Mouse (Mus musculus) heart, postnatal 0 days (tissue): ENCODE measurements around the gene 4930452B06Rik. TPM values are rescaled to one million over a fixed set of nuclear protein-coding genes. Genes with fewer than 3 reads are reported as not detected.

Experiments
- ATAC-seq: fragments of 200-750 bp; cut with Nextera tagmentation; 2 replicates; pipeline ENCODE4 v1.8.0; 2017; ENCODE audit warnings: low read depth, moderate number of reproducible peaks, moderate library complexity; ENCODE audit not compliant: insufficient read depth
- DNase-seq: peaks from one replicate; pipeline ENCODE4 v3.0.0-alpha.2; 2016; ENCODE audit warnings: low spot score
- H3K27ac ChIP-seq: fragments of 300-500 bp; sonication (generic); 2 replicates; pipeline ENCODE4 v1.5.1; 2014; ENCODE audit warnings: low read depth, mild to moderate bottlenecking
- H3K27me3 ChIP-seq: fragments of 300-500 bp; sonication (generic); 2 replicates; pipeline ENCODE4 v1.6.1; 2014; ENCODE audit warnings: low read length, mixed read lengths; ENCODE audit not compliant: control insufficient read depth, insufficient read depth
- H3K36me3 ChIP-seq: fragments of 300-500 bp; sonication (generic); replicated peaks from 2 replicates; pipeline ENCODE4 v1.6.1; 2014; ENCODE audit warnings: low read length, mixed read lengths; ENCODE audit not compliant: control insufficient read depth, insufficient read depth
- H3K4me1 ChIP-seq: fragments of 300-500 bp; sonication (generic); 2 replicates; pipeline ENCODE4 v1.6.1; 2014; ENCODE audit warnings: antibody characterized with exemption; ENCODE audit not compliant: control insufficient read depth, insufficient read depth
- H3K4me2 ChIP-seq: fragments of 300-500 bp; sonication (generic); 2 replicates; pipeline ENCODE4 v1.6.1; 2014; ENCODE audit warnings: low read depth, mild to moderate bottlenecking, low read length, moderate library complexity
- H3K4me3 ChIP-seq: fragments of 300-500 bp; sonication (generic); 2 replicates; pipeline ENCODE4 v1.5.1; 2014; ENCODE audit warnings: low read depth, low read length
- H3K9ac ChIP-seq: fragments of 300-500 bp; sonication (generic); replicated peaks from 2 replicates; pipeline ENCODE4 v1.6.1; 2014; ENCODE audit warnings: low read depth, low read length, mixed read lengths
- H3K9me3 ChIP-seq: fragments of 300-500 bp; sonication (generic); replicated peaks from 2 replicates; pipeline ENCODE4 v1.6.1; 2016; ENCODE audit warnings: low read length; ENCODE audit not compliant: control insufficient read depth
- CTCF ChIP-seq: IDR thresholded peaks from 2 replicates; pipeline ENCODE4 v1.5.1; 2016; ENCODE audit warnings: antibody characterized with exemption, control low read depth, low read depth
- EP300 ChIP-seq: IDR thresholded peaks from 2 replicates; pipeline ENCODE4 v1.6.1; 2016; ENCODE audit warnings: antibody characterized with exemption, low read depth
- WGBS: fragments of 180-500 bp; shearing (Covaris S2); extraction: QIAGEN DNeasy Blood & Tissue Kit; methylation state at CpG from one replicate; pipeline ENCODE4 v1.1.7; 2014; 5-methylcytosine and 5-hydroxymethylcytosine counted together
- polyA plus RNA-seq: library from polyadenylated mRNA; unstranded; fragments of >200 nt; fragmentation: Nextera tagmentation; extraction: Ambion mirVana; gene quantifications from 2 replicates; pipeline ENCODE4 v1.2.1, GENCODE M21; 2015
- total RNA-seq: library from RNA; depleted of rRNA; stranded (reverse); fragments of >200 nt; gene quantifications from 2 replicates; pipeline ENCODE4 v1.2.3, GENCODE M21; 2014; ENCODE audit warnings: low replicate concordance

4930452B06Rik gene
- total and polyA plus RNA-seq, 2 experiments from 2014 or later: 6.2 to 16.3 TPM

DNA sequence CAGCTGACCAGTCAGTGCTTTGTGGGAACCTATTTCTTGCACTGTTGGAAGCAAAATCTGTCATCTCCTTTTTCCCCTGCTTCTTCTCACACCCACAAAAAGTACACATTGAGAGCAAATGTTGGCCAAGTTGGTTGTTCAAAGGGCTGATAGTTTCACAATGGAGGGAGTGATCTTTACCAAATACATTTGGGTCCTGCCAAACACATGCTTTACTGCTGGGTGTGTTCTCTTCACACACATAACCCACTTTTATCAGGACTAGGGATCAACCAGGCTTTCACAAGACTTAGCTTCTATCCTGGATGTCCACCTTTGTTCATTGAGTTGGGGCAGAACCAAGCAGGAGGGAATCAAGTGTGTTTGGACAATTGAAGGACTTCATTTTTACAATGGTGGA is 267.5 kb downstream of the 4930452B06Rik start:
- Histone ChIP-seq H3K4me3 (no peak overlapping the region), H3K36me3 (no peaks in the 10 kb centered on the region), H3K27me3 (no peaks in the 10 kb centered on the region), H3K9me3 (no peaks in the 10 kb centered on the region), H3K9ac (no peak overlapping the region), H3K27ac (no peak overlapping the region), H3K4me2 (no peak overlapping the region), H3K4me1 (no peaks in the 10 kb centered on the region)
- DNase-seq (no peak), ATAC-seq (no peak)
- TF ChIP-seq CTCF (no peak), EP300 (no peak)

DNA sequence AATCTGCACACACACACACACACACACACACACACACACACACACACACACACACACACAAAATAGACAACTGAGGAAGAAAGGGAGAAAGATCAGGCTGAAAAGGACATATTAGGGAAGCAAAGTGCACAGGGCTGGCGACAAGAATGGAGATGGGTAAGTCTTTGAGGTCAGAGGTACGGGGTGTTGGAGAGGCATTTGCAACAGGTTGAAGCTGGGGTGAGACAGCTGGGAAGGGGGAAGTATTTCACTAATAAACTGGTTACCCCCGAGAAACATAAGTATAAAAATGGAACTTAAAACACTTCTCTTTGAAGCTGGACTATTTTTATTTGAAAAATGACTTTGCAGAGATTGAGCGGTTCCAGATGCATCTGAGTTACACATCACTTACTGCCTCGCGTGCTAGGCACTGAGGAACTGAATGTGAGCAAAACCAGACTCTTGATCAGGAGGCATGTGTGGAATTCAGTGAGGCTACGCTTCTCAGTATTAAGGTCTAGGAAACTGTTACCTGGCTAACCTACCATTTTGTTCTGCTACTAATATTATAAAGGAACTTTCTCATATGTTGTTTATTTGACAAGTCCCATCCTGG is 270.3 kb downstream of the 4930452B06Rik start:
- ATAC-seq (no peak), DNase-seq (no peak)
- H3K4me2 ChIP-seq: no peak overlapping the region
- H3K27me3 ChIP-seq: no peaks in the 10 kb centered on the region
- no peak overlapping the region for H3K27ac ChIP-seq
- WGBS: 40% methylated on average over 7 of the region's 7 CpGs
- H3K4me1 ChIP-seq: no peaks in the 10 kb centered on the region
- no peaks in the 10 kb centered on the region for H3K9me3 ChIP-seq
- no peaks in the 10 kb centered on the region for H3K36me3 ChIP-seq
- TF ChIP-seq EP300: no peak
- no peak for TF ChIP-seq CTCF
- no peak overlapping the region for H3K4me3 ChIP-seq
- no peak overlapping the region for H3K9ac ChIP-seq

DNA sequence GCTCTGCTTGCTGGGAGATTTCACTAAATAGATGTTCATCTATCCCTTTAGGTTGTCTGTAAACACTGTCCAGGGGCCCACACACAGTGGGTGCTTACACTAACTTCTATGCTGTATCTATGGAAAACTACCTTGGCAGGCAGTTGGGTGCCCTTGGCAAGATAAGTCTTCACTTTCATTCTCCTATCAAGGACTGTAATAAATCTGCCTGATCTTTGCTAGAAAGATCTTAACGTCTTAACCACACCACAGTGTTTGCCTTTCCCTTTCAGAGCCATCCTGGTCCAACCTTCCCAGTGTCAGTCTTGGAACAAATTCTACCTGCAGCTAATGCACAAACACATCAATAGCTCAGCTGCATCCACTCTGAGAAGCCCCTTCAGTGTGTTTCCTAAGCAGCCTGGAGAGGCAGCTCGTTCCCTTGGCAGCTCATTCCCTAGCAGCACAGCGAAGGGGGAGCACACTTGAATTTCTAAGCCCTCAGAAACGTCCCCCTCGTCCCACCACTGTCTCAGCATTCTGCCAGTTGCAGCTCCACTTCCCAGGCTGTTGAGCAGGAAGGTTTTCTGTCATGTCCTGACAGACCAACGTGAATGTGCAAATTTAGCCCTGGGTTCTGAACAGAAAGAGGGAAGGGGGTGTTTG is 273.7 kb downstream of the 4930452B06Rik start:
- no peak for TF ChIP-seq EP300
- no peak for TF ChIP-seq CTCF
- no peaks in the 10 kb centered on the region for H3K4me1 ChIP-seq
- H3K4me2 ChIP-seq: no peak overlapping the region
- H3K27me3 ChIP-seq: no peaks in the 10 kb centered on the region
- no peaks in the 10 kb centered on the region for H3K36me3 ChIP-seq
- H3K4me3 ChIP-seq: no peak overlapping the region
- no peak overlapping the region for H3K27ac ChIP-seq
- DNase-seq: no peak
- no peaks in the 10 kb centered on the region for H3K9me3 ChIP-seq
- 58% methylated on average over 6 of the region's 6 CpGs for WGBS
- H3K9ac ChIP-seq: no peak overlapping the region
- ATAC-seq: no peak
